Mouse (Mus musculus): ENCODE data around the gene Sox11. TPM values are rescaled to one million over a fixed set of nuclear protein-coding genes. Genes with fewer than 3 reads are reported as not detected.

Gene Sox11
- polyA plus RNA-seq, 1 experiment: 0.33 TPM

GRCm38 (mm10) chr12:27336801-27337200 is 5.6 kb downstream of the Sox11 start:
- no peak for DNase-seq (ENCODE audit: low spot score)

GRCm38 (mm10) chr12:27336336-27336735 is 6.0 kb downstream of the Sox11 start:
- DNase-seq (ENCODE audit: low spot score): no peak

- no peak for DNase-seq (ENCODE audit: low spot score)
Observed at GRCm38 (mm10) chr12:27335356-27336055, 6.9 kb downstream of the Sox11 start.

- no peak for DNase-seq (ENCODE audit: low spot score)
Observed at GRCm38 (mm10) chr12:27333590-27333989, 8.8 kb downstream of the Sox11 start.

- DNase-seq (ENCODE audit: low spot score): no peak
Observed at GRCm38 (mm10) chr12:27323423-27323822, 19.0 kb downstream of the Sox11 start.

GRCm38 (mm10) chr12:27320705-27321104 is 21.7 kb downstream of the Sox11 start:
- no peak for DNase-seq (ENCODE audit: low spot score)

- no peak for DNase-seq (ENCODE audit: low spot score)
Observed at GRCm38 (mm10) chr12:27312985-27313384, 29.4 kb downstream of the Sox11 start.

GRCm38 (mm10) chr12:27311854-27312466 is 30.4 kb downstream of the Sox11 start:
- no peak for DNase-seq (ENCODE audit: low spot score)

- DNase-seq (ENCODE audit: low spot score): no peak
Observed at GRCm38 (mm10) chr12:27311316-27311832, 31.0 kb downstream of the Sox11 start.

- DNase-seq (ENCODE audit: low spot score): no peak
Observed at GRCm38 (mm10) chr12:27310703-27311102, 31.7 kb downstream of the Sox11 start.

- DNase-seq (ENCODE audit: low spot score): no peak
Observed at GRCm38 (mm10) chr12:27309969-27310368, 32.4 kb downstream of the Sox11 start.

GRCm38 (mm10) chr12:27304713-27305437 is 37.5 kb downstream of the Sox11 start:
- DNase-seq (ENCODE audit: low spot score): no peak

- DNase-seq (ENCODE audit: low spot score): no peak
Observed at GRCm38 (mm10) chr12:27303190-27303589, 39.2 kb downstream of the Sox11 start.

- no peak for DNase-seq (ENCODE audit: low spot score)
Observed at GRCm38 (mm10) chr12:27298721-27299120, 43.7 kb downstream of the Sox11 start.

GRCm38 (mm10) chr12:27294191-27294590 is 48.2 kb downstream of the Sox11 start:
- DNase-seq (ENCODE audit: low spot score): no peak

GRCm38 (mm10) chr12:27293736-27294135 is 48.6 kb downstream of the Sox11 start:
- no peak for DNase-seq (ENCODE audit: low spot score)

- DNase-seq (ENCODE audit: low spot score): no peak
Observed at GRCm38 (mm10) chr12:27293208-27293607, 49.2 kb downstream of the Sox11 start.
